Mouse (Mus musculus) heart, adult 18-20 months (tissue): ENCODE data around the gene Gm12253. TPM values are rescaled to one million over a fixed set of nuclear protein-coding genes. Genes with fewer than 3 reads are reported as not detected.

Experiments
- DNase-seq, 2 experiments: peaks; one replicate each; pipeline ENCODE4 v3.0.0; 2021 to 2022; ENCODE audit warnings: mixed read lengths in 1 of 2
- long read RNA-seq, 2 experiments: library from polyadenylated mRNA; stranded (forward); transcript quantifications; one replicate each; pipeline ENCODE4 v2.0.0; 2021
- total RNA-seq, 2 experiments: library from RNA; stranded (reverse); gene quantifications; 2 replicates each; pipeline ENCODE4 v1.2.3; 2021

The Gm12253 gene
- not detected for total RNA-seq
- long read RNA-seq, experiment 1, result 0 reads
- long read RNA-seq, experiment 2, result 0 reads

DNA sequence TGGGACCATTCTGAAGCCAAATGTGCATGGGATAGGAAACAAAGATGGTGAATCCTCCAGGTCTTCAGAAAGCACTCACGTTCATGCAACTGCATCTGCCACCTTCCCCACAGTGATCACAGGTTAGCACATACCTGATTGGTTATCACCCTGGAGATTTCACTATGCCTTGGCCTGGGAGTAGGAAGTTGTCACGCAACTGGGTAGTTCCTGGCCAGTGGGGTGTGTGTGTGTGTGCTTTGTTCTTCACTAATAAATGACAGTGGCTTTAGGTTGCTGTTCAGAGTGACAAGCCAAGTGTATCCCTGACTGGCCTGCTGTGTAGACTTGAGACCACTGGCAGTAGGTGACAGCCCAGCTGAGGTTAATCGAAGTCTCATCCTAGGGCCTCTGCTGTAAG is at the start of gene Gm12253:
Gm12253 (plus strand) TSS at position 301 of the 400 bp plus-strand sequence.
- no peak for DNase-seq

DNA sequence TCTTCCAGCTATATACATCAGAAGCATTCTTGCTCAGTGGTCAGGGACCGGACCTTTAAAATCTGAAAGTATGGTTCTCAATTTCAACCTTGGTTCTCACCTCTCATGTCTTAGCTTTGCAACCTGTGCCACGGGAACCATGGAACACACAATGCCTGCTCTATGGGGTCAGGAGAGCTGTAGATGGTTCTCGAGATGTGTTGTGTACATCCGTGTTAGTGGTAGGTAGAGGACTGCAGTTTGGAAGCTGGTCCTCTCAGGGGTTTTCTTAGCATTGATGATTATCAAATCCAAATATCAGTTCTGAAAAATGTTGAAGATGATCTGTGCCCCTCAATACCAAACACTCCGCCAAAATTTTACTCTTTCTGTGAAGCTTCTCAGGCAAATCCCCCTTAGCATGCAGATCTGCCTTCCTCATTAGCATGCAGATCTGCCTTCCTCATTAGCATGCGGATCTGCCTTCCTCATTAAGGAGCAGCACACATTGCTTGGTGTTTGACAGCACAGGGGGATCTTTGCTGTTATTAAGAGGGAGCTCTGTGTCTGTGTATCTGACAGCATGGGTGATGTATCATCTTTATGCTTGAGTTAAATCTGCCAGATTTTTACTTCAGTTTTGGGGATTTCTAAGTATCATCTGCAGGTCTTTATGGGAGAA is 32.2 kb upstream of the Gm12253 start:
- DNase-seq, result no peak

DNA sequence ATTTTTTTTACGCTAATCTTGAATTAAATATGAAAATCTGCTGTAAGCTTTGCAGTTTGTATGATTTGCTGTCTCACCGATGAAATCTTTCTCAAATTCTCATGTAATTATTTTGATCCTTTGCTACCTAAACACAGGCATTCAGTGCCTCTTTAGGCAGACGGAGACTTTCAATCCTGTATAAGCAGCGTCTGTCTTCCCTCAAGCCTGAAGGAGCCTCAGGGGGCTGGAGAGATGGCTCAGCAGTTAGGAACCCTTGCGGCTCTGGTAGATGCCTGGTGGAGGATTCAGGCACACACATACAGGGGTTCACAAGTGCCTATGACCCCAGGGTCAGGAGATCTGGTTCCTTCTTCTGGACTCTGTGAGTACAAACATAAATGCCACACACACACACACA is 31.7 kb upstream of the Gm12253 start:
- no peak for DNase-seq

DNA sequence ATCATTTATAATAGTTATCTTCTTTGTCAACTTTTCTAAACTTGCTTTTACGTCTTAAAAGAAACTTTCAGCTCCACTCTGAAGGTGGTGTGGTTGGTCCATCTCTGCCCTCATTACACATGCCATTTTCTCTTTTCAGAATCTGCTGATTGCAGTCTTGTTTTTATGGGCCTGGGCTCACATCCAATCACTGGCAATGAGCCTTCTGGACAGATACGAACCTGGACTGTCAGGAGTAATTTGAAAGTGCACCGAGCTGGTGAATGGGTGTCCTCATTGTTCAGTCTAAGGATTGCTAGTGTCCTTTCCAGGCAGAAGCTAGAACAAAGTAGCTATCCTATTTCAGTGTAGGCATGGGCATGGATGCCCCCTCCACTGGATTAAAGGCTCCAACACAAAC is 24.3 kb upstream of the Gm12253 start:
- no peak for DNase-seq

DNA sequence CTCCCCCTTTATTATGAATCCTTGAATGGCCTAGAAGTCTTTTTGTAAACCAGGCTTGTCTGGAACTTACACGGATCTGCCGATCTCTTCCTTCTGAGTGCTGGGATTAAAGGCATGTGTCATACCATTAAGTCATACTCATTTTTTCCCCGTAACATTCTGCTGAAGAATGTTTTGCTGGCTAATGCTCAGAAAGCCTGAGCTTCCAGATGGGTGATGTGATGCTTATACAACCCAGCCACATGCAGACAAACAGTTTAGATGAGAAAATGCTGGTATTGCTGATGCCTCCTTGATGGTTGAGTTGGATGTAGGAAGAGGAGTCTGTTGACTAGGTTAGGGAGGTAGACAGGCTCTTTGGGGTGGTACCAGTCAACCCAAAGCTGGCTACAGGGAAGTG is 14.0 kb upstream of the Gm12253 start:
- peak in 1 of 2 experiments; percentile 6 for DNase-seq

DNA sequence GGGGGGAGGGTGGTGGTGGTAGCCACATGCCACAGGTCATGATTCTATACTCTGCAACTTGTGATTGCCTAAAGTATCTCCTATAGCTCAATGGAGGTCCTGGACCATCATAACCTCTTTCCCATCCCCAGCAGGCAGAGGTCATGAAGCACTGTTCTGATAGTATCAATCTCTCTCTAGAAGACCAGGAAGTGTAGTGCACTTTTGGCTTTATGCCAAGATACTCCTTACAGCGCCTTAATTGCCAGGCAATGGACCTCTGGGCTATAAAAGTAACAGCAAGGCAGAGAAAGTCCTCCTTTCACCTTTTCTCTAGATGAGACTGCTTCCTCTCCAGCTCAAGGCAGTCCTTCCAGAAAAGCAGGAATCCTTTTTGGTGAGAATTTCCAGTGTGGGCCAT is 11.5 kb upstream of the Gm12253 start, which contains the start of gene 1810065E05Rik:
1810065E05Rik (plus strand) TSS at position 297 of the 400 bp plus-strand sequence.
- no peak for DNase-seq

DNA sequence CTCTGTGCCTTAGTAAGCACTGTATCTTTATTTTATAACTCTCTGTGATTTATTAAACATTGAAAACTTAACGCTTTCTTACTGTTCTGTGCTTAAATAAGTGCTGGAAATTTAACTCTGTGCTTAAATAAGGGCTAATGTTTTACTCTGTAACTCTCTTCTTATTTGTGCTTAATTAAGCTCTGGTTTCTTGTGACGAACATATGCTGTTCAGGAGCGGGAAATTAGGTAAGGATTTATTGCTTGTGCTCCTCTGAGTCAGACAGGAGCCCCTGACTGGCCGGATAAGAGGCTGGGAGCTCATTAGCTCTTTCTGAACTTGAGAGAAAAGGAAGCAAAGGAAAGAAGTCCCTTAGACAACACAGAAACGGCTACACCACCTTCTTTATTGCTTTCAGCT is 5.5 kb downstream of the Gm12253 start:
- no peak for DNase-seq

DNA sequence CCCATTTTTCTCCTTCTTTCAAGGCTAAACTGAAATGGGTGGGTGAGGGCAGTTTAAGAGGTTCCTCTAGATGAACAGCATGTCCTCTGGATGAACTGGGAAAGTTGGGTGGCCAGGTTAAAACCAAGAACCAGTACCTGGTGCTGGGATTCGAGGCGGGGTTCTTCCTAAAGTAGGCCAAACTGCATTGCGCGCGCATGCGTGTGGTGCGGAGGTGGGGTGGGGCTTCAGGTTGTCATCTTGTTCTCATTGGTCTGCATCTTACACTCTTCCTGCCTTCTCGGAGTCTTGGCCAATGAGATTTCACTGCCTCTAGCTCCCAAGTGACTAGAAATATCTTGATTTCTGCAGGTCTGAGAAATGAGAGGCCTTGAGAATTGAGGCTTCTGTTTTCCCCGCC is 20.4 kb downstream of the Gm12253 start, which contains the start of gene Lypd9:
Lypd9 (minus strand) TSS at position 165 of the 400 bp plus-strand sequence.
- no peak for DNase-seq

DNA sequence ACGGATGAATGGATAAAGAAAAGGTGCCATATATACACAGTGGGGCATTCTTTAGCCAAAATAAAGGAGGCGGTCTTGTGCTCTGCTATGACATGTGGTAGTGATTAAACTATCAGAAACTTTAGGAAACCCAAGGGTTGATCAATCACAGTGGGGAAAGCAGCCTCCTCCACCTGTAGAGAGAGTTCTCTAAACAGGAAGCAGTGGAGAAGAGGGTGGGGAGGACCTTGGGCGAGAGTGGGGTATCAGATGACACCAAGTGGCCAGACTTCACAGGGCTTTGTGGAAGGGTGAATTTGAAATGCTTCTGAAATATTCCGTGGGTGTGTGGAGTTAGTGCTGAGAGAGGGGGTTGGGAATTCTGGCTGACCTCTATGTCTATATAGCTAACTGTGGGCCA is 21.2 kb downstream of the Gm12253 start:
- no peak for DNase-seq

DNA sequence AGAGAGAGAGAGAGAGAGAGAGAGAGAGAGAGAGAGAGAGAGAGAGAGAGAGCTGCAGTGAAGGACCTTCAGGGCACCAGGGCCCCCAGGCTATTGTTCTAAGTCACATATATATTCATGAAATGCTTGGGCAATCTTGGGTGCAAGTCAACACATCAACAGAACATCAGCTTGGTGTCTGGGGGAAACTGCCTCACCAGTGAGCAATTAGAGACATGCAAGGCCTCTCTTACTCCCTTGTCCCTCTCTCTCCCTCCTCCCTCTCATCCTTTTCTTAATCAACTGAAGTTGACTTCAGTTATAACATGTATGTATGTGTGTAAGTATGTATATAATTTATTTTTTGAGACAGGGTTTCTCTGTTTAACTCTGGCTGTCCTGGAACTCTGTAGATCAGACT is 29.8 kb downstream of the Gm12253 start, which contains the start of gene Olfr30:
Olfr30 (minus strand) TSS at position 101 of the 400 bp plus-strand sequence.
- DNase-seq, result no peak

Other genes starting within 250 kb of the Gm12253 start
- 10 to 100 TPM in 1 of 2 experiments, 1 to 10 TPM in 1; 9.2 to 33.3 TPM for gene Igtp, start 233.0 kb upstream of the Gm12253 start, total RNA-seq
- 10 to 100 TPM; 10.0 to 30.3 TPM for gene Irgm2, start 232.9 kb upstream of the Gm12253 start, total RNA-seq
- gene 4930438A08Rik, start 157.8 kb upstream of the Gm12253 start, total RNA-seq, result not detected
- 1 to 10 TPM; 2.5 to 4.4 TPM for gene Zfp692, start 125.5 kb upstream of the Gm12253 start, total RNA-seq
- gene Zfp672, start 102.2 kb upstream of the Gm12253 start, total RNA-seq, result 10 to 100 TPM; 35.2 to 42.4 TPM
- 10 to 100 TPM; 27.7 to 30.0 TPM for gene Sh3bp5l, start 101.8 kb upstream of the Gm12253 start, total RNA-seq
- gene Lypd8, start 53.5 kb upstream of the Gm12253 start, total RNA-seq, result not detected
- not detected for gene 1810065E05Rik, start 11.4 kb upstream of the Gm12253 start, total RNA-seq
- not detected for gene Lypd9, start 20.4 kb downstream of the Gm12253 start, total RNA-seq
- gene Olfr30, start 29.7 kb downstream of the Gm12253 start, total RNA-seq, result not detected
- gene Olfr332, start 60.0 kb downstream of the Gm12253 start, total RNA-seq, result not detected
- not detected for gene Olfr331, start 70.0 kb downstream of the Gm12253 start, total RNA-seq
- gene Olfr330, start 102.3 kb downstream of the Gm12253 start, total RNA-seq, result not detected
- gene Olfr329-ps, start 113.9 kb downstream of the Gm12253 start, total RNA-seq, result not detected
- under 1 TPM in 1 of 2 experiments, not detected in 1; 0.10 TPM for gene Olfr328, start 123.1 kb downstream of the Gm12253 start, total RNA-seq
- not detected for gene Olfr224, start 138.0 kb downstream of the Gm12253 start, total RNA-seq
- gene Olfr325, start 145.2 kb downstream of the Gm12253 start, total RNA-seq, result not detected
- not detected for gene Olfr324, start 162.6 kb downstream of the Gm12253 start, total RNA-seq
- gene 2210407C18Rik, start 183.5 kb downstream of the Gm12253 start, total RNA-seq, result 1 to 10 TPM; 2.7 to 4.9 TPM
- gene Olfr323, start 197.9 kb downstream of the Gm12253 start, total RNA-seq, result not detected
- not detected for gene Trim58, start 207.9 kb downstream of the Gm12253 start, total RNA-seq
- gene Olfr322, start 226.2 kb downstream of the Gm12253 start, total RNA-seq, result not detected
- not detected for gene Olfr320, start 248.5 kb downstream of the Gm12253 start, total RNA-seq